Mouse (Mus musculus) forebrain, embryonic 15.5 days (tissue): Measurements from ENCODE around the gene Magi1. TPM values are rescaled to one million over a fixed set of nuclear protein-coding genes. Genes with fewer than 3 reads are reported as not detected.

Source experiments
- ATAC-seq: fragments of 200-750 bp; cut with Nextera tagmentation; replicated peaks from 2 replicates; pipeline ENCODE4 v1.8.0; 2017; ENCODE audit warnings: mild to moderate bottlenecking, moderate TSS enrichment, moderate library complexity
- H3K27ac ChIP-seq: fragments of 300-500 bp; sonication (generic); replicated peaks from 2 replicates; pipeline ENCODE4 v1.5.1; 2015; ENCODE audit warnings: mild to moderate bottlenecking, inconsistent platforms
- H3K27me3 ChIP-seq: fragments of 300-500 bp; sonication (generic); 2 replicates; pipeline ENCODE4 v1.6.1; 2015; ENCODE audit warnings: inconsistent platforms
- H3K36me3 ChIP-seq: fragments of 300-500 bp; sonication (generic); 2 replicates; pipeline ENCODE4 v1.6.1; 2015; ENCODE audit warnings: mild to moderate bottlenecking, inconsistent platforms
- H3K4me1 ChIP-seq: fragments of 300-500 bp; sonication (generic); 2 replicates; pipeline ENCODE4 v1.6.1; 2015; ENCODE audit warnings: inconsistent platforms
- H3K4me2 ChIP-seq: fragments of 300-500 bp; sonication (generic); replicated peaks from 2 replicates; pipeline ENCODE4 v1.6.1; 2015; ENCODE audit warnings: mild to moderate bottlenecking, inconsistent platforms
- H3K4me3 ChIP-seq: fragments of 300-500 bp; sonication (generic); 2 replicates; pipeline ENCODE4 v1.5.1; 2015; ENCODE audit warnings: mild to moderate bottlenecking, inconsistent platforms
- H3K9ac ChIP-seq: fragments of 300-500 bp; sonication (generic); replicated peaks from 2 replicates; pipeline ENCODE4 v1.6.1; 2015; ENCODE audit warnings: mild to moderate bottlenecking, inconsistent platforms
- H3K9me3 ChIP-seq: fragments of 300-500 bp; sonication (generic); 2 replicates; pipeline ENCODE4 v1.6.1; 2016; ENCODE audit warnings: inconsistent platforms
- WGBS: fragments of 180-500 bp; shearing (Covaris S2); methylation state at CpG from one replicate; pipeline ENCODE4 v1.1.7; 2015; ENCODE audit warnings: mixed read lengths; 5-methylcytosine and 5-hydroxymethylcytosine counted together
- polyA plus RNA-seq: library from polyadenylated mRNA; unstranded; fragments of >200 nt; fragmentation: Nextera tagmentation; extraction: Ambion mirVana; gene quantifications from 2 replicates; pipeline ENCODE4 v1.2.1, GENCODE M21; 2015

Gene Magi1
- polyA plus RNA-seq, 1 experiment from 2014 or later, result 36.7 TPM

DNA sequence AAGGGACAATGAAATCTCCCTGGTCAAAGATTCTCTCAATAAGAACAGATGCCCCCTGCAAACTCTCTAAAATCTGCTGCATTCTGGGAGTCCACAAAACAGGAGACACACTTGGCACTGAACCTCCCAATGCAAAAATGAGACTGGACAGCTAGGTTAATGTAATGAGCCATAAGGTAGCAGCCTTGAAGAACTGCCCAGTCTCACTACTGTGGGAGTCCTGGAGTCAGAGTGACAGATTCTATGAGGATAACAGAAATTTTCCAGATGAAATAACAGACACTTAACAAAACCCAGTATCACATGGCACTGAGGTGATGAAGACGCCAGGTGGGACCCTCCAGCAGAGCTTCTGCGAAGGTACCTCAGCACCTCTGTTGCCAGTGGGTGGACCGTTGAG is 393.7 kb downstream of the Magi1 start:
- Histone ChIP-seq H3K27me3 (no peaks in the 10 kb centered on the region), H3K4me3 (no peak overlapping the region), H3K4me2 (no peak overlapping the region), H3K36me3 (no peaks in the 10 kb centered on the region), H3K9me3 (no peaks in the 10 kb centered on the region), H3K27ac (no peak overlapping the region), H3K4me1 (peaks cover 19% of the 10 kb centered on the region), H3K9ac (no peak overlapping the region)
- 94% methylated on average over 3 of the region's 3 CpGs for WGBS
- no peak for ATAC-seq

GRCm38 (mm10) chr6:93877337-93877736 is 406.4 kb downstream of the Magi1 start:
- H3K4me3 ChIP-seq, result no peak overlapping the region
- no peak for ATAC-seq
- no peak overlapping the region for H3K27ac ChIP-seq
- H3K9ac ChIP-seq, result no peak overlapping the region
- no peaks in the 10 kb centered on the region for H3K36me3 ChIP-seq
- 53% methylated on average over 4 of the region's 4 CpGs for WGBS
- H3K4me1 ChIP-seq, result peaks cover 16% of the 10 kb centered on the region
- no peak overlapping the region for H3K4me2 ChIP-seq
- H3K27me3 ChIP-seq, result no peaks in the 10 kb centered on the region
- no peaks in the 10 kb centered on the region for H3K9me3 ChIP-seq

- peaks cover 16% of the 10 kb centered on the region for H3K4me1 ChIP-seq
- no peaks in the 10 kb centered on the region for H3K27me3 ChIP-seq
- no peaks in the 10 kb centered on the region for H3K9me3 ChIP-seq
- H3K36me3 ChIP-seq, result no peaks in the 10 kb centered on the region
- WGBS, result 54% methylated on average over 2 of the region's 2 CpGs
- no peak overlapping the region for H3K27ac ChIP-seq
- no peak overlapping the region for H3K4me2 ChIP-seq
- H3K4me3 ChIP-seq, result no peak overlapping the region
- no peak for ATAC-seq
- no peak overlapping the region for H3K9ac ChIP-seq
These were observed 408.8 kb downstream of the Magi1 start for GRCm38 (mm10) chr6:93874936-93875335.

- 71% methylated on average over 2 of the region's 2 CpGs for WGBS
- peaks cover 16% of the 10 kb centered on the region for H3K4me1 ChIP-seq
- no peaks in the 10 kb centered on the region for H3K9me3 ChIP-seq
- no peak overlapping the region for H3K4me3 ChIP-seq
- no peaks in the 10 kb centered on the region for H3K27me3 ChIP-seq
- no peak overlapping the region for H3K4me2 ChIP-seq
- no peak for ATAC-seq
- no peaks in the 10 kb centered on the region for H3K36me3 ChIP-seq
- no peak overlapping the region for H3K9ac ChIP-seq
- 0 out of 2 replicates have a peak overlapping the region, but pooled peaks have one; percentile 13 for H3K27ac ChIP-seq
These were observed 409.3 kb downstream of the Magi1 start for GRCm38 (mm10) chr6:93874376-93874775.

DNA sequence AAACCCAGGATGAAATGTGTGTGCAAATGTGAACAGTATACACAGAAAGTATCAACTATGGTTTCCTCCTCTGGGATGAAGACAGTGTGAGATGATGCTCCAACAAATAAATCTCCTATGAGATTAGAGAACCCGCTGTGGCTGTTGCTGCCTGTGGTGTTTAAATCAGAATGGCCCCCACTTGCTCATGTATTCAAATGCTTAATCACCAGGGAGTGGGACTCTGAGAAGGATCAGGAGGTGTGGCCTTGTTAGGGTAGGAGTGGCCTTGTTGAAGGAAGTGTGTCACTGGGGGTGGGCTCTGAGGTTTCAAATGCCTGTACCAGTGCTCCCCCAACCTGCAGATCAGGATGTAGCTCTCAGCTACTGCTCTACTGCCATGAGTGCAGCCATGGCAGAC is 410.2 kb downstream of the Magi1 start:
- H3K9ac ChIP-seq, result no peak overlapping the region
- no peak overlapping the region for H3K4me2 ChIP-seq
- WGBS, result 52% methylated on average over 1 of the region's 1 CpGs
- ATAC-seq, result no peak
- H3K9me3 ChIP-seq, result no peaks in the 10 kb centered on the region
- H3K27me3 ChIP-seq, result no peaks in the 10 kb centered on the region
- no peak overlapping the region for H3K4me3 ChIP-seq
- no peak overlapping the region for H3K27ac ChIP-seq
- peaks cover 16% of the 10 kb centered on the region for H3K4me1 ChIP-seq
- no peaks in the 10 kb centered on the region for H3K36me3 ChIP-seq

DNA sequence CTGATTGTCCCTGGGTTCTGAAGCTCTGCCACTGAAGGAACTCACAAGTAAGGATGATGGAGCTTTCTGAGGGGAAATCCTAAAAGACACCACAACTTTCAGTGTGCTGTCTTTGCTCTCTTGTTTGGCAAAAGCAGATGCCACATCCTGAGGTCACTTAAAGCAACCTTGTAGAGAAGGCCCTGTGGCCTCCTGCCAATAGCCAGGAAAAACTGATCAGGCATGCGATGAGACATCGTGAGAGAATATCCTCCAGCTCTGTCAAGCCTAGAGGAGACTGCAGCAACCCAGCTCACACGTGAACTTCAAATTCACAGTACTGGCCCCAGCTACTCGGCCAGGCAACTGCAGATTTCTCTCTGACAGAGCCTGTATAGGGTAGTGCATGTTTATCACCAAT is 412.2 kb downstream of the Magi1 start:
- Histone ChIP-seq H3K9me3 (no peaks in the 10 kb centered on the region), H3K4me1 (peaks cover 12% of the 10 kb centered on the region), H3K27ac (no peak overlapping the region), H3K27me3 (no peaks in the 10 kb centered on the region), H3K36me3 (no peaks in the 10 kb centered on the region), H3K4me2 (no peak overlapping the region), H3K4me3 (no peak overlapping the region), H3K9ac (no peak overlapping the region)
- ATAC-seq, result no peak
- 80% methylated on average over 4 of the region's 4 CpGs for WGBS

DNA sequence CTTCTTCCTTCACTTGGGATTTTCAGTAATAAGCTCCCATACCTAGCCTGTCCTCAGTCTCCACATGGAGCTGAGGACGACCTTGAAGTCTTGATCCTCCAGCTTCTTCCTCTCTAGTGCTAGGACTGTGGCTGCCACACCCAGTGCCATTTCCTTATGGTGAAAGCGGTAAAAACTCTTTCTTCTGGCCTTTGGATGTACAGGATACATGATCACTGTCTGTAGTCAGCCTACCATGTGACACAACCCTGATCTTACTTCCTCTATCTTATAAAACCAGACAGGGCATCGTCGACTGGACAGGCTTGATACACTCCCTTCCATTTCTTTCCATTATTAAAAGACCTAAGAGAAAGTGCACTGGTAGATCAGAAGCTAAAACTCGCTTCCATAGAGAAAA is 413.7 kb downstream of the Magi1 start:
- H3K36me3 ChIP-seq, result no peaks in the 10 kb centered on the region
- H3K4me3 ChIP-seq, result no peak overlapping the region
- H3K27me3 ChIP-seq, result no peaks in the 10 kb centered on the region
- H3K27ac ChIP-seq, result no peak overlapping the region
- no peaks in the 10 kb centered on the region for H3K9me3 ChIP-seq
- 84% methylated on average over 5 of the region's 5 CpGs for WGBS
- H3K4me2 ChIP-seq, result no peak overlapping the region
- no peak overlapping the region for H3K9ac ChIP-seq
- no peak for ATAC-seq
- peaks cover 10% of the 10 kb centered on the region for H3K4me1 ChIP-seq

DNA sequence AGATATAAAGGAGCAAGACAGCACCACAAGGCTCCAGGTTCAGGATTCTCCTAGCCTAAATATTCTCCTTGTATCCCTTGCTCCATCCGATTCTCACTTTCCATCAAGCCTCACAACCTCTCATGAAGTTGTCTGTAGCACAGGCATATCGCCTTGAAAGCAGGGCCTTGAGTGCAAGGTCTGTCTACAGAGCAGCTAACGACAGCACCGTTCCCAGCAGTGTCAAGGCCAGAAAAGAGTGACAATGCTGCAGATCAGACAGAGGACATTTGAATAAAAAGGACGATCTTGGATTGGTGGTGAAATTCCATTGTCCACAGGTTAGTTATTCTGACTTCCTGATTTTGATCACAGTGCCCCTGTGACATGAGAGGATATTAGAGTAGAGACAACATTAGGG is 421.5 kb downstream of the Magi1 start:
- 0 out of 2 replicates have a peak, but pooled peaks cover 3% of the 10 kb centered on the region for H3K4me1 ChIP-seq
- ATAC-seq, result no peak
- no peak overlapping the region for H3K4me2 ChIP-seq
- no peak overlapping the region for H3K4me3 ChIP-seq
- H3K9ac ChIP-seq, result no peak overlapping the region
- H3K9me3 ChIP-seq, result no peaks in the 10 kb centered on the region
- 93% methylated on average over 5 of the region's 5 CpGs for WGBS
- H3K27ac ChIP-seq, result no peak overlapping the region
- H3K36me3 ChIP-seq, result no peaks in the 10 kb centered on the region
- H3K27me3 ChIP-seq, result no peaks in the 10 kb centered on the region

GRCm38 (mm10) chr6:93856783-93857182 is 426.9 kb downstream of the Magi1 start:
- Histone ChIP-seq H3K36me3 (no peaks in the 10 kb centered on the region), H3K4me3 (no peak overlapping the region), H3K9me3 (no peaks in the 10 kb centered on the region), H3K27me3 (no peaks in the 10 kb centered on the region), H3K4me2 (no peak overlapping the region), H3K27ac (no peak overlapping the region), H3K9ac (no peak overlapping the region), H3K4me1 (peaks cover 22% of the 10 kb centered on the region)
- ATAC-seq, result no peak
- 3% methylated on average over 1 of the region's 1 CpGs for WGBS

- Histone ChIP-seq H3K4me2 (no peak overlapping the region), H3K4me1 (peaks cover 22% of the 10 kb centered on the region), H3K4me3 (no peak overlapping the region), H3K27me3 (no peaks in the 10 kb centered on the region), H3K9me3 (no peaks in the 10 kb centered on the region), H3K36me3 (no peaks in the 10 kb centered on the region), H3K27ac (peak overlapping the region; percentile 62), H3K9ac (0 out of 2 replicates have a peak overlapping the region, but pooled peaks have one; percentile 6)
- peak; percentile 47 for ATAC-seq
- WGBS, result 40% methylated on average over 8 of the region's 8 CpGs
These were observed 427.7 kb downstream of the Magi1 start for GRCm38 (mm10) chr6:93855806-93856641.

- Histone ChIP-seq H3K27ac (peak overlapping the region; percentile 80), H3K4me2 (0 out of 2 replicates have a peak overlapping the region, but pooled peaks have one; percentile 3), H3K4me3 (no peak overlapping the region), H3K36me3 (no peaks in the 10 kb centered on the region), H3K27me3 (no peaks in the 10 kb centered on the region), H3K4me1 (peaks cover 46% of the 10 kb centered on the region), H3K9me3 (no peaks in the 10 kb centered on the region), H3K9ac (no peak overlapping the region)
- WGBS, result 16% methylated on average over 7 of the region's 7 CpGs
- peak; percentile 75 for ATAC-seq
These were observed 434.6 kb downstream of the Magi1 start for GRCm38 (mm10) chr6:93848942-93849790.

DNA sequence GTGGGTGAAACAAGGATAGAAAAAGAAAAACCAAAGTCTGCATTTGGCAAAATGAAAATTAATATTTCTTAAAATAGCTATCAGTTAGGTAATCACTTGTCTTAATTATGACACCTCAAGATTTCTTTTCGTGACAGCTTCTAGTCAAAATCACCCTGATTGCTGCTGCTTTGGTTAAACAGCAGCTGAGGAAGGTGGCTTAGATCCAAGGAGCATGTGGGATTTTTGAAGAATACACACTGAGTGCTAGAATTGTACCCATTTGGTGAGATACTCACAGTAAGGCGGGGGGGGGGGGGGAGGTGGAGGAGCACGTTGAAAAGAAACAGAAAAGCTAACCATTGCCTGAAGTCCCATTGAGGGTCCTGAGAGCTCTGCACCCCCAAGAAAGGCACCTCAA is 438.2 kb downstream of the Magi1 start:
- Histone ChIP-seq H3K27me3 (no peaks in the 10 kb centered on the region), H3K36me3 (no peaks in the 10 kb centered on the region), H3K4me2 (no peak overlapping the region), H3K4me1 (peaks cover 48% of the 10 kb centered on the region), H3K9ac (no peak overlapping the region), H3K27ac (no peak overlapping the region; the same call in 1 of the 2 replicates), H3K4me3 (no peak overlapping the region), H3K9me3 (no peaks in the 10 kb centered on the region)
- no peak for ATAC-seq
- 27% methylated on average over 3 of the region's 3 CpGs for WGBS
